Mouse (Mus musculus) CH12.LX (cell line): Measurements from ENCODE around the gene Itpr2. TPM values are rescaled to one million over a fixed set of nuclear protein-coding genes. Genes with fewer than 3 reads are reported as not detected.

Experiments
- DNase-seq: peaks from one replicate; pipeline ENCODE4 v3.0.0-alpha.2; 2013; ENCODE audit errors: extremely low read depth
- H3K27ac ChIP-seq: 2 replicates; pipeline ENCODE4 v1.5.1; 2012; ENCODE audit warnings: low read depth, mild to moderate bottlenecking, control low read depth, moderate library complexity; ENCODE audit not compliant: insufficient read depth
- H3K27me3 ChIP-seq: replicated peaks from 2 replicates; pipeline ENCODE3; 2012; ENCODE audit warnings: inconsistent platforms
- H3K36me3 ChIP-seq, 2 experiments: replicated peaks in 1 of 2; 2 replicates each; pipeline versions ENCODE3 to v1.6.1; 2012; ENCODE audit warnings: inconsistent platforms in 1 of 2, low read length in 1 of 2, mild to moderate bottlenecking in 1 of 2, mixed read lengths in 1 of 2, moderate library complexity in 1 of 2; ENCODE audit not compliant: control insufficient read depth in 1 of 2, insufficient read depth in 1 of 2
- H3K4me1 ChIP-seq, 2 experiments: 2 replicates each; pipeline ENCODE4 v1.6.1; 2012; ENCODE audit warnings: inconsistent platforms in 1 of 2, moderate library complexity in 1 of 2; ENCODE audit not compliant: insufficient read depth in 2 of 2, control insufficient read depth in 1 of 2
- H3K4me2 ChIP-seq: 2 replicates; pipeline ENCODE4 v1.6.1; 2012; ENCODE audit warnings: low read depth, mild to moderate bottlenecking, control low read depth; ENCODE audit not compliant: poor library complexity, insufficient read depth, severe bottlenecking
- H3K4me3 ChIP-seq, 3 experiments: fragments of 150-350 bp in 1 of 3; sonication (generic) in 1 of 3; replicated peaks in 1 of 3; 2 replicates each; pipeline versions ENCODE3 to v1.5.1; 2011 to 2012; ENCODE audit warnings: low read depth in 2 of 3, low read length in 2 of 3, mild to moderate bottlenecking in 2 of 3, moderate library complexity in 2 of 3, control low read depth in 1 of 3, improper control_type of control experiment in 1 of 3, inconsistent platforms in 1 of 3, mixed read lengths in 1 of 3; ENCODE audit not compliant: poor library complexity in 1 of 3
- H3K79me2 ChIP-seq: replicated peaks from 2 replicates; pipeline ENCODE4 v1.6.1; 2012; ENCODE audit warnings: mild to moderate bottlenecking, moderate library complexity; ENCODE audit not compliant: control insufficient read depth, poor library complexity, insufficient read depth, severe bottlenecking; ENCODE audit errors: extremely low read depth
- H3K9ac ChIP-seq: 2 replicates; pipeline ENCODE4 v1.6.1; 2012; ENCODE audit warnings: low read depth, mild to moderate bottlenecking, control low read depth, moderate library complexity; ENCODE audit not compliant: insufficient read depth
- H3K9me3 ChIP-seq: replicated peaks from 2 replicates; pipeline ENCODE3; 2012; ENCODE audit warnings: low read length, inconsistent platforms, mixed read lengths
- BHLHE40 ChIP-seq: IDR thresholded peaks from 2 replicates; pipeline ENCODE4 v1.6.1; 2011; ENCODE audit warnings: mild to moderate bottlenecking, low read depth, low read length, improper control_type of control experiment
- CHD1 ChIP-seq: IDR thresholded peaks from 2 replicates; pipeline ENCODE4 v1.6.1; 2012; ENCODE audit warnings: low read depth, low read length, improper control_type of control experiment, inconsistent platforms
- E2F4 ChIP-seq: IDR thresholded peaks from 2 replicates; pipeline ENCODE4 v1.6.1; 2011; ENCODE audit warnings: low read depth, low read length, improper control_type of control experiment; ENCODE audit not compliant: insufficient replicate concordance
- IRF4 ChIP-seq: IDR thresholded peaks from 2 replicates; pipeline ENCODE4 v1.6.1; 2014; ENCODE audit warnings: low read depth, mild to moderate bottlenecking, inconsistent platforms, low read length, improper control_type of control experiment
- JUND ChIP-seq: conservative IDR thresholded peaks from 2 replicates; pipeline ENCODE4 v1.6.1; 2011; ENCODE audit warnings: low read depth, low read length, improper control_type of control experiment
- KAT2A ChIP-seq: IDR thresholded peaks from 2 replicates; pipeline ENCODE4 v1.6.1; 2012; ENCODE audit warnings: low read length, improper control_type of control experiment, inconsistent platforms; ENCODE audit not compliant: insufficient replicate concordance
- MAZ ChIP-seq: IDR thresholded peaks from 2 replicates; pipeline ENCODE4 v1.6.1; 2012; ENCODE audit warnings: low read depth, mild to moderate bottlenecking, inconsistent platforms, low read length, improper control_type of control experiment, moderate library complexity
- MEF2A ChIP-seq: IDR thresholded peaks from 2 replicates; pipeline ENCODE4 v1.6.1; 2014; ENCODE audit warnings: low read depth, mild to moderate bottlenecking, inconsistent platforms, low read length, improper control_type of control experiment, borderline replicate concordance
- MXI1 ChIP-seq: IDR thresholded peaks from 2 replicates; pipeline ENCODE4 v1.6.1; 2011; ENCODE audit warnings: mild to moderate bottlenecking, low read depth, low read length, improper control_type of control experiment
- MYC ChIP-seq: IDR thresholded peaks from 2 replicates; pipeline ENCODE4 v1.6.1; 2011; ENCODE audit warnings: low read depth, mild to moderate bottlenecking, improper control_type of control experiment, low read length
- NELFE ChIP-seq: IDR thresholded peaks from 2 replicates; pipeline ENCODE4 v1.6.1; 2011; ENCODE audit warnings: low read depth, low read length, improper control_type of control experiment
- NRF1 ChIP-seq: IDR thresholded peaks from 2 replicates; pipeline ENCODE4 v1.6.1; 2014; ENCODE audit warnings: low read depth, mild to moderate bottlenecking, inconsistent platforms, low read length, improper control_type of control experiment, moderate library complexity
- PAX5 ChIP-seq: IDR thresholded peaks from 2 replicates; pipeline ENCODE4 v1.6.1; 2012; ENCODE audit warnings: low read length, inconsistent platforms, mixed read lengths
- POLR2A ChIP-seq: IDR thresholded peaks from 2 replicates; pipeline ENCODE4 v1.6.1; 2011; ENCODE audit warnings: low read depth, mild to moderate bottlenecking, improper control_type of control experiment, low read length
- POLR2AphosphoS2 ChIP-seq: IDR thresholded peaks from 2 replicates; pipeline ENCODE4 v1.6.1; 2011; ENCODE audit warnings: low read depth, low read length, improper control_type of control experiment
- TBP ChIP-seq: conservative IDR thresholded peaks from 2 replicates; pipeline ENCODE4 v1.6.1; 2011; ENCODE audit warnings: low read depth, low read length, improper control_type of control experiment
- UBTF ChIP-seq: IDR thresholded peaks from 2 replicates; pipeline ENCODE4 v1.6.1; 2012; ENCODE audit warnings: low read depth, mild to moderate bottlenecking, inconsistent platforms, low read length, improper control_type of control experiment, moderate library complexity
- USF1 ChIP-seq: IDR thresholded peaks from 2 replicates; pipeline ENCODE4 v1.6.1; 2014; ENCODE audit warnings: low read depth, mild to moderate bottlenecking, inconsistent platforms, low read length, improper control_type of control experiment
- USF2 ChIP-seq: conservative IDR thresholded peaks from 2 replicates; pipeline ENCODE4 v1.6.1; 2011; ENCODE audit warnings: low read depth, low read length, improper control_type of control experiment
- ZNF384 ChIP-seq: IDR thresholded peaks from 2 replicates; pipeline ENCODE4 v1.6.1; 2012; ENCODE audit warnings: low read depth, low read length, improper control_type of control experiment, inconsistent platforms
- dilution Hi-C: fragments of 300-500 bp; cut with MboI; formaldehyde crosslinking; loops from 2 replicates; pipeline ENCODE4 v1.14.3; 2020; ENCODE audit warnings: low sequenced_read_pairs; ENCODE audit not compliant: extremely low pct_unique_long_range_greater_than_20kb, extremely low pct_ligation_motif_present
- in situ Hi-C: fragments of 300-500 bp; cut with MboI; formaldehyde crosslinking; loops from 3 replicates; pipeline ENCODE4 v1.14.3; 2019; ENCODE audit warnings: low sequenced_read_pairs, low pct_ligation_motif_present, low pct_unique_long_range_greater_than_20kb, mixed read lengths
- polyA plus RNA-seq: library from polyadenylated mRNA; unstranded; fragments of >175 nt; gene quantifications from 2 replicates; pipeline ENCODE4 v1.2.1, GENCODE M21; 2012; ENCODE audit warnings: low read depth; ENCODE audit not compliant: insufficient read length
- total RNA-seq, 2 experiments: library from RNA; depleted of rRNA; stranded (reverse); fragments of 300-350 nt in 1 of 2; fragments of >200 nt in 1 of 2; gene quantifications; 2 replicates each; pipeline ENCODE4 v1.2.3; 2012 to 2014

Gene Itpr2
- total and polyA plus RNA-seq, 3 experiments = 3.5 to 8.9 (median 4.4) TPM

DNA sequence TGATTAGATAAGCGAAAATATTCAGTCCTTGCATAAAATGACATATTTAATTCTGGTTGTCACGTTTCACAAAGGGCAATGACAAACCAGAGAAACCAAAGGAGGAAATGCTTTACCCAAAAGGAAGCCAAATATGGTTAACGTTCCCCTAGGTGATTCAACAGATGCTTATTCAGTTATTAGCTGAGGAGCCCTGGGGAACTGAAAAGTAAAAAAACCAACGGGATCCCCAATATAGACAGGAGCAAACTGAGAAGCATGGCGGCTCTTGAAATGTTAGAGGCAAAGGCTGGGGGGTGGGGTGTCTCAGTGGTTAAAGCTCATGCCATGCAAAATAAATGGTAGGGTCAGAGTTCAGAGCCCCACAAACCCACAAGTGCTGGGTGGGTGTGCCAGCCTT lies 310.1 kb downstream of the Itpr2 start:
- Histone ChIP-seq H3K4me2 (no peak overlapping the region), H3K36me3 (peaks cover 0 to 9% of the 10 kb centered on the region in 2 experiments), H3K27me3 (no peaks in the 10 kb centered on the region), H3K27ac (no peak overlapping the region), H3K4me3 (no peak overlapping the region), H3K9me3 (peaks cover 3% of the 10 kb centered on the region), H3K79me2 (no peaks in the 10 kb centered on the region), H3K9ac (no peak overlapping the region), H3K4me1 (peaks cover 0 to 16% of the 10 kb centered on the region in 2 experiments; a peak in 3 of 4 replicates)
- DNase-seq = no peak
- TF ChIP-seq POLR2AphosphoS2 = no peak
- peak; percentile 31; the same call in 1 of the 2 replicates for TF ChIP-seq BHLHE40
- no peak for TF ChIP-seq NELFE
- no peak for TF ChIP-seq MYC
- in situ Hi-C loops (no loop called here), dilution Hi-C loops (no loop called here)

DNA sequence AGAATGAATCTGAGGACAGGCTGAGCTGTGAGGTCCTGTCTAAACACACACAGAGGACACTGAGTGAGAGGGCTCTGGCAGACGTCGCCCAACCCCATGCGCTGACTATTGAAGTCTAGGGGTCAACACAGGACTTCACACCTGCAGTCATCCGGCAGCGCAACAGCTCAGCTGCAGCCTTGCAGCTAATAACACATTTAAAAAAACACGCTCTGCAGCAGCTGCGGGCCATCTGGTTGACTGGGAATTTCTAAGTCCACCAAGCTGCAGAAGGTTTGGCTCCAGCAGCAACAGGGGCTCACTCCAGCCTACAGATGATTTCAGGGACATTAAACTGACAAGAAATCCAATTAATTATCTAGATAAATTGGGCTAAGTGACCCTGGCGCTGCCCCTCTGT lies 312.0 kb downstream of the Itpr2 start:
- in situ Hi-C loops = no loop called here
- H3K79me2 ChIP-seq = no peaks in the 10 kb centered on the region
- peaks cover 0 to 16% of the 10 kb centered on the region in 2 experiments; a peak in 3 of 4 replicates for H3K4me1 ChIP-seq
- no peak overlapping the region for H3K27ac ChIP-seq
- H3K4me3 ChIP-seq = no peak overlapping the region
- peaks cover 0 to 15% of the 10 kb centered on the region in 2 experiments for H3K36me3 ChIP-seq
- H3K9me3 ChIP-seq = peaks cover 3% of the 10 kb centered on the region
- TF ChIP-seq POLR2A (no peak), JUND (no peak), PAX5 (no peak), KAT2A (no peak), MEF2A (no peak), TBP (no peak), E2F4 (no peak), USF1 (no peak), BHLHE40 (no peak), CHD1 (no peak), USF2 (no peak), NRF1 (no peak), ZNF384 (no peak), MAZ (no peak), IRF4 (no peak), MXI1 (no peak), UBTF (no peak)
- TF ChIP-seq, all 38 proteins: peak for 0
- DNase-seq = no peak
- Histone ChIP-seq H3K9ac (no peak overlapping the region), H3K4me2 (no peak overlapping the region), H3K27me3 (no peaks in the 10 kb centered on the region)
- dilution Hi-C loops = no loop called here
